Mouse (Mus musculus) embryonic facial prominence, embryonic 10.5 days (tissue): ENCODE results near the gene Actr2. TPM values are rescaled to one million over a fixed set of nuclear protein-coding genes. Genes with fewer than 3 reads are reported as not detected.

Experiments
- DNase-seq: peaks from one replicate; pipeline ENCODE4 v3.0.0-alpha.2; 2017; ENCODE audit warnings: low spot score
- H3K27ac ChIP-seq: fragments of 300-500 bp; sonication (generic); replicated peaks from 2 replicates; pipeline ENCODE4 v1.5.1; 2016; ENCODE audit warnings: mild to moderate bottlenecking
- H3K27me3 ChIP-seq: fragments of 300-500 bp; sonication (generic); replicated peaks from 2 replicates; pipeline ENCODE4 v1.6.1; 2016; ENCODE audit warnings: low read depth, mild to moderate bottlenecking; ENCODE audit not compliant: poor library complexity, severe bottlenecking
- H3K36me3 ChIP-seq: fragments of 300-500 bp; sonication (generic); replicated peaks from 2 replicates; pipeline ENCODE4 v1.6.1; 2016; ENCODE audit warnings: mild to moderate bottlenecking, moderate library complexity
- H3K4me1 ChIP-seq: fragments of 300-500 bp; sonication (generic); 2 replicates; pipeline ENCODE4 v1.6.1; 2016
- H3K4me3 ChIP-seq: fragments of 300-500 bp; sonication (generic); 2 replicates; pipeline ENCODE4 v1.5.1; 2016; ENCODE audit warnings: mild to moderate bottlenecking, moderate library complexity
- H3K9me3 ChIP-seq: fragments of 300-500 bp; sonication (generic); 2 replicates; pipeline ENCODE4 v1.6.1; 2016; ENCODE audit warnings: mild to moderate bottlenecking
- WGBS: fragments of 180-500 bp; shearing (Covaris S2); methylation state at CpG from one replicate; pipeline ENCODE4 v1.1.7; 2016; 5-methylcytosine and 5-hydroxymethylcytosine counted together
- polyA plus RNA-seq: library from polyadenylated mRNA; unstranded; fragments of >200 nt; fragmentation: Nextera tagmentation; extraction: Ambion mirVana; gene quantifications from 2 replicates; pipeline ENCODE4 v1.2.1, GENCODE M21; 2016

The Actr2 gene
- polyA plus RNA-seq, 1 experiment from 2014 or later: 111 TPM

GRCm38 (mm10) chr11:20020720-20021119 lies 92.0 kb downstream of the Actr2 start:
- no peak overlapping the region for H3K4me3 ChIP-seq
- WGBS: 98% methylated on average over 35 of the region's 35 CpGs
- peaks cover 39% of the 10 kb centered on the region for H3K9me3 ChIP-seq
- no peak for DNase-seq
- H3K4me1 ChIP-seq: 0 out of 2 replicates have a peak, but pooled peaks cover under 1% of the 10 kb centered on the region
- H3K27ac ChIP-seq: no peak overlapping the region
- peaks cover 96% of the 10 kb centered on the region for H3K36me3 ChIP-seq
- H3K27me3 ChIP-seq: no peaks in the 10 kb centered on the region

- no peak overlapping the region for H3K4me3 ChIP-seq
- 98% methylated on average over 2 of the region's 2 CpGs for WGBS
- H3K4me1 ChIP-seq: no peaks in the 10 kb centered on the region
- peaks cover 39% of the 10 kb centered on the region for H3K9me3 ChIP-seq
- peaks cover 96% of the 10 kb centered on the region for H3K36me3 ChIP-seq
- no peak overlapping the region for H3K27ac ChIP-seq
- no peaks in the 10 kb centered on the region for H3K27me3 ChIP-seq
- no peak for DNase-seq
Observed at GRCm38 (mm10) chr11:20018905-20019304, 93.8 kb downstream of the Actr2 start.

- 94% methylated on average over 13 of the region's 13 CpGs for WGBS
- H3K4me1 ChIP-seq: no peaks in the 10 kb centered on the region
- H3K27me3 ChIP-seq: no peaks in the 10 kb centered on the region
- no peak for DNase-seq
- no peak overlapping the region for H3K4me3 ChIP-seq
- no peak overlapping the region for H3K27ac ChIP-seq
- H3K9me3 ChIP-seq: peaks cover 39% of the 10 kb centered on the region
- peaks cover 100% of the 10 kb centered on the region for H3K36me3 ChIP-seq
Observed at GRCm38 (mm10) chr11:20017937-20018336, 94.8 kb downstream of the Actr2 start.

GRCm38 (mm10) chr11:20013366-20013765 lies 99.3 kb downstream of the Actr2 start:
- Histone ChIP-seq H3K27me3 (no peaks in the 10 kb centered on the region), H3K4me3 (no peak overlapping the region), H3K36me3 (peaks cover 99% of the 10 kb centered on the region), H3K4me1 (peaks cover 4% of the 10 kb centered on the region; the same call in 1 of the 2 replicates), H3K9me3 (peaks cover 4% of the 10 kb centered on the region), H3K27ac (no peak overlapping the region)
- WGBS: 95% methylated on average over 3 of the region's 3 CpGs
- DNase-seq: no peak

Other genes starting within 250 kb of the Actr2 start
- gene Spred2, start 188.5 kb downstream of the Actr2 start, polyA plus RNA-seq: 8.3 and 8.6 TPM in 2 replicates
- 198 and 205 TPM in 2 replicates for gene Rab1a, start 88.5 kb upstream of the Actr2 start, polyA plus RNA-seq
- gene Cep68, start 136.5 kb upstream of the Actr2 start, polyA plus RNA-seq: 43.6 and 46.9 TPM in 2 replicates
- 13.5 TPM in 2 replicates for gene Slc1a4, start 219.8 kb upstream of the Actr2 start, polyA plus RNA-seq